In the genomic region with DNA sequence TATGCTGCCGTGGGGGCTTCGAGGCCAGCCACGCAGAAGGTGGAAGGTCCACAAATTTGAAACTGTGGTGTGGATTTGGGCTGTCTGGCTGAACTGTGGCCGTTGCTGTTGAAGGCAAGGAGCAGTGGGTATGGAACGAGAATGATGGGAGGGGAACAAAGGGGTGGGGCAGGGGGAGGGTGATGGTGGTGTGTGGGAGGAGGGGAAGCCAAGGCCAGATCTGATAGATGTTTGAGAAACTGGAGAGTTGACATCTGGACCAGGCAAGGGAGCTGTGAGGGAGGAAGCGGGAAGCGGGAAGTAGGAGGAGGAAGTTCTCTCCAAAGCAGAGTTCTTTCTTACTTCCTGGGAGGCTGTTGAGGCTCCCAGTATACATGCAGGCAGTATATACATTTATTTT, we compare ENCODE assay signal across 16 mouse cellular contexts. TPM values are rescaled to one million over a fixed set of nuclear protein-coding genes. Genes with fewer than 3 reads are reported as not detected.
A peak's percentile ranks its signal among the peaks of the same experiment; 100 is the strongest.
DNase-seq lines count a peak whose midpoint lies in the region; ATAC-seq and TF ChIP-seq lines count a peak whose summit lies in the region.
"Had no signal": no experiment of that assay in that cellular context is flagged by ENCODE, and none has a peak within 500 bp of the region (broad histone marks: within the 10 kb centered on the region; RNA-seq: fewer than 3 reads in every experiment).

No protein-coding gene starts in this region.

- H3K4me2 ChIP-seq in kidney, postnatal 0 days (ENCODE audit: low read length), result no peak overlapping the region; the same call in 1 of the 2 replicates
- H3K4me2 ChIP-seq in intestine, embryonic 16.5 days (ENCODE audit: low read depth, low read length), result peak overlapping the region; percentile 17
- H3K4me2 ChIP-seq: heart, embryonic 11.5 days had no signal

- H3K27me3 ChIP-seq in kidney, postnatal 0 days (ENCODE audit: insufficient read depth, low read length), result no peaks in the 10 kb centered on the region
- no peaks in the 10 kb centered on the region for H3K27me3 ChIP-seq in intestine, embryonic 16.5 days (replicated peaks; ENCODE audit: control insufficient read depth, insufficient read depth, low read length)
- H3K27me3 ChIP-seq: neural tube, embryonic 15.5 days had no signal

- DNase-seq in kidney, postnatal 0 days (ENCODE audit: low spot score), result peak; percentile 55
- DNase-seq in kidney, postnatal 14 days, result no peak
- DNase-seq in ZHBTc4 (ENCODE audit: low read depth, low spot score), result peak; percentile 82
- DNase-seq in spleen, postnatal 4 days (ENCODE audit: low spot score in 2 of 2), result no peak
- DNase-seq in frontal cortex, adult 2 months (ENCODE audit: extremely low spot score in 1 of 2, low spot score in 1 of 2), result no peak
- DNase-seq: adrenal gland, postnatal 36 days; cerebellum, postnatal 14 days; gastrocnemius, postnatal 10 days; heart, postnatal 4 days had no signal

- H3K36me3 ChIP-seq in kidney, postnatal 0 days (ENCODE audit: insufficient read depth, low read length), result no peaks in the 10 kb centered on the region; the same call in 1 of the 2 replicates
- no peaks in the 10 kb centered on the region for H3K36me3 ChIP-seq in intestine, embryonic 16.5 days (ENCODE audit: control insufficient read depth, insufficient read depth, low read length)
- H3K36me3 ChIP-seq: neural tube, embryonic 15.5 days had no signal

- no peak overlapping the region for H3K9ac ChIP-seq in kidney, postnatal 0 days (ENCODE audit: low read depth, low read length)
- no peak overlapping the region for H3K9ac ChIP-seq in intestine, embryonic 16.5 days (ENCODE audit: low read depth, low read length)
- H3K9ac ChIP-seq: neural tube, embryonic 15.5 days had no signal

- H3K27ac ChIP-seq in kidney, postnatal 0 days, result peak overlapping the region; percentile 89
- peak overlapping the region; percentile 83 for H3K27ac ChIP-seq in intestine, embryonic 16.5 days (ENCODE audit: low read length)
- H3K27ac ChIP-seq: hindbrain, postnatal 0 days had no signal

- peaks cover 47% of the 10 kb centered on the region for H3K4me1 ChIP-seq in kidney, postnatal 0 days (replicated peaks; ENCODE audit: insufficient read depth, low read length)
- H3K4me1 ChIP-seq in intestine, embryonic 16.5 days (ENCODE audit: control insufficient read depth, insufficient read depth, low read length), result peaks cover 44% of the 10 kb centered on the region

- no peak overlapping the region for H3K4me3 ChIP-seq in kidney, postnatal 0 days (replicated peaks; ENCODE audit: low read depth, low read length)
- no peak overlapping the region for H3K4me3 ChIP-seq in intestine, embryonic 16.5 days (ENCODE audit: low read length)
- H3K4me3 ChIP-seq: midbrain, embryonic 10.5 days; neural tube, embryonic 15.5 days had no signal

- 54% methylated on average over 7 of the region's 7 CpGs for WGBS in kidney, postnatal 0 days
- 58% methylated on average over 7 of the region's 7 CpGs for WGBS in intestine, embryonic 16.5 days

- ATAC-seq in kidney, postnatal 0 days (replicated peaks; ENCODE audit: low FRiP score, low read depth), result no peak
- ATAC-seq in intestine, embryonic 16.5 days, result peak; percentile 8; the same call in 1 of the 2 replicates
- ATAC-seq in megakaryocyte, adult 5-6 weeks (ENCODE audit: poor library complexity, severe bottlenecking), result peak; percentile 45; the same call in 1 of the 2 replicates
- ATAC-seq: forebrain, embryonic 16.5 days; hindbrain, postnatal 0 days had no signal

- TF ChIP-seq CTCF in kidney, postnatal 0 days (IDR thresholded peaks at IDR 0.05; ENCODE audit: low read depth), result no peak

- H3K9me3 ChIP-seq in kidney, postnatal 0 days (replicated peaks; ENCODE audit: low read length), result no peaks in the 10 kb centered on the region
- no peaks in the 10 kb centered on the region for H3K9me3 ChIP-seq in intestine, embryonic 16.5 days (ENCODE audit: control insufficient read depth, low read length)
- H3K9me3 ChIP-seq: midbrain, embryonic 10.5 days; neural tube, embryonic 15.5 days had no signal

RNA-seq across cellular contexts. Expression of a gene that starts 26.7 kb away (rescaled TPM):
- polyA plus RNA-seq in kidney, postnatal 0 days (2015; fragmentation: Nextera tagmentation; extraction: Ambion mirVana), result 25.4 and 25.8 TPM in 2 replicates
- 14.8 and 16.9 TPM in 2 replicates for polyA plus RNA-seq in intestine, embryonic 16.5 days (2015; fragmentation: Nextera tagmentation; extraction: Ambion mirVana)
- total RNA-seq in megakaryocyte, adult 5-6 weeks (2015), result 23.4 and 26.5 TPM in 2 replicates
- 17.7 and 20.4 TPM in 2 replicates for total RNA-seq in megakaryocyte, adult 5-6 weeks (2017)
- polyA plus RNA-seq in frontal cortex, adult 2 months (2012; rRNA removed), result 31.3 and 31.4 TPM in 2 replicates

Comparison
In these comparisons a context has a peak if more than half of its experiments do, and no peak if none do; other contexts are left out.
1. DNase-seq: peak in kidney, postnatal 0 days (single experiment) and ZHBTc4 (single experiment); none in kidney, postnatal 14 days (single experiment), spleen, postnatal 4 days (0 of 2) and frontal cortex, adult 2 months (0 of 2).